Mouse (Mus musculus): ENCODE measurements around the gene Leng1.
"Not testable (repeated sequence)": the region's sequence is repeated elsewhere in the genome, so short reads cannot be mapped to it uniquely, and the experiment has no call there.

Leng1 gene

GRCm38 (mm10) chr7:3665215-3666114 lies at the start of gene Leng1:
Leng1 (minus strand) TSS chr7:3665840.
- peak; percentile 84 to 86 for DNase-seq

- no peak for DNase-seq
Observed at GRCm38 (mm10) chr7:3715249-3715648, 49.6 kb upstream of the Leng1 start.

GRCm38 (mm10) chr7:3712264-3712942 lies 46.8 kb upstream of the Leng1 start:
- DNase-seq = no peak

GRCm38 (mm10) chr7:3709000-3709399 lies 43.4 kb upstream of the Leng1 start:
- no peak for DNase-seq

GRCm38 (mm10) chr7:3708447-3708980 lies 42.9 kb upstream of the Leng1 start:
- DNase-seq = not testable (repeated sequence)

GRCm38 (mm10) chr7:3707568-3708413 lies 42.2 kb upstream of the Leng1 start:
- no peak for DNase-seq

- DNase-seq = no peak
Observed at GRCm38 (mm10) chr7:3707027-3707426, 41.4 kb upstream of the Leng1 start.

- no peak for DNase-seq
Observed at GRCm38 (mm10) chr7:3706343-3706934, 40.8 kb upstream of the Leng1 start.

- no peak for DNase-seq
Observed at GRCm38 (mm10) chr7:3705911-3706310, 40.3 kb upstream of the Leng1 start.

- not testable (repeated sequence) for DNase-seq
Observed at GRCm38 (mm10) chr7:3705461-3705860, 39.8 kb upstream of the Leng1 start.

- DNase-seq = no peak
Observed at GRCm38 (mm10) chr7:3704475-3704874, 38.8 kb upstream of the Leng1 start.

- peak; percentile 89 to 93 for DNase-seq
Observed at GRCm38 (mm10) chr7:3703879-3704441, 38.3 kb upstream of the Leng1 start, which contains the start of gene Rps9. Rps9 (plus strand) TSS chr7:3703993.

GRCm38 (mm10) chr7:3703148-3703878 lies 37.7 kb upstream of the Leng1 start:
- DNase-seq = no peak

GRCm38 (mm10) chr7:3698471-3698870 lies 32.8 kb upstream of the Leng1 start:
- no peak for DNase-seq

- not testable (repeated sequence) for DNase-seq
Observed at GRCm38 (mm10) chr7:3694949-3695305, 29.3 kb upstream of the Leng1 start.

GRCm38 (mm10) chr7:3694076-3694948 lies 28.7 kb upstream of the Leng1 start:
- DNase-seq = peak; percentile 59 to 76

GRCm38 (mm10) chr7:3693809-3694075 lies 28.1 kb upstream of the Leng1 start:
- DNase-seq = no peak

- peak; percentile 96 to 98 for DNase-seq
Observed at GRCm38 (mm10) chr7:3692987-3693808, 27.6 kb upstream of the Leng1 start, which contains the start of gene Mboat7. Mboat7 (minus strand) TSS chr7:3693523.

- no peak for DNase-seq
Observed at GRCm38 (mm10) chr7:3692382-3692986, 26.8 kb upstream of the Leng1 start, which contains the start of gene Tsen34. Tsen34 (plus strand) TSS chr7:3692863.

Measured in spleen, adult 18-20 months (tissue).